Mouse (Mus musculus): Measurements from ENCODE around the gene Chrnb2. TPM values are rescaled to one million over a fixed set of nuclear protein-coding genes. Genes with fewer than 3 reads are reported as not detected.

Gene Chrnb2
- 2.8 and 2.9 TPM in 2 replicates for polyA plus RNA-seq (2012; rRNA removed)

DNA sequence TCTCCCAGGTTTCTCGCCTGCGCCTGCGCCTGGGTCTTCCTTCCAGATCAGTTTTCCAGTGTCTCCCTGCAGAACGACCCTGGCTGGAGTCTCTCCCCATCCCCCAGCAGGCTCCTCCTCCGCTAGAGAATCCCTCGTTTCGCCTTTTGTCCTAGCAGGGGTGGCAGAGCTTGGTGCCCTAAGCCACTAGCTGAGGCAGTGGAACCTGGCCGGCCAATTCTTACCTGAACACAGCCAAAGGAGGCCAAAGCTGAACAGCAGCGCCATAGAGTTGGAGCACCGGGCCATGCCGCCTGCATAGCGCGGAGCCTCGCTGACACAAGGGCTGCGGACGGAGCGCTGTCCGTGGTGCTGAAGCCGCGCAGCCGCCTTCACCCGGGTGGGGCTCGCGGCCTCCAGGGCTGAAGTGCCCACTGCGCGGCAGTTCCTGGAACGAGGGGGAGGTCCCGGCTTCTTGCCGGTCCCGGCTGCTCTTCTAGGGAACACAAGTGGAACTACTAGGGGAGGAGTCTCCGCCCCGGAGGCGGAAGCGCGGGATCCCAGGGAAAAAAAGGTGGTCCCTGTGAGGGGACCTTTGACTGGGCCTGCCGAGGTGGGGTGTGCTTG lies at the start of gene Chrnb2:
Gene Chrnb2, minus strand, starts transcription at position 514 of the 606 bp plus-strand sequence.
- no peak within 1 kb of the TSS for H3K27ac ChIP-seq (ENCODE audit: control insufficient read depth, insufficient read depth, low read length)
- H3K27me3 ChIP-seq (ENCODE audit: control insufficient read depth, insufficient read depth, low read length): no peaks in the 10 kb centered on the region
- no peaks in the 10 kb centered on the region; the same call in 1 of the 2 replicates for H3K4me1 ChIP-seq (replicated peaks; ENCODE audit: control insufficient read depth, insufficient read depth, low read length)
- TF ChIP-seq POLR2A (IDR thresholded peaks at IDR 0.05; ENCODE audit: control insufficient read depth, extremely low read depth, insufficient read depth, low read length, poor library complexity) (no peak), CTCF (IDR thresholded peaks at IDR 0.05; ENCODE audit: borderline replicate concordance, control insufficient read depth, extremely low read depth, insufficient read depth, low read length, poor library complexity) (no peak; the same call in 1 of the 2 replicates)
- DNase-seq: peak; percentile 76
- 4% methylated on average over 36 of the region's 36 CpGs for WGBS
- H3K36me3 ChIP-seq (ENCODE audit: control insufficient read depth, insufficient read depth, low read length): no peaks in the 10 kb centered on the region
- no peak within 1 kb of the TSS for H3K4me3 ChIP-seq (ENCODE audit: control insufficient read depth, insufficient read depth, low read length)

DNA sequence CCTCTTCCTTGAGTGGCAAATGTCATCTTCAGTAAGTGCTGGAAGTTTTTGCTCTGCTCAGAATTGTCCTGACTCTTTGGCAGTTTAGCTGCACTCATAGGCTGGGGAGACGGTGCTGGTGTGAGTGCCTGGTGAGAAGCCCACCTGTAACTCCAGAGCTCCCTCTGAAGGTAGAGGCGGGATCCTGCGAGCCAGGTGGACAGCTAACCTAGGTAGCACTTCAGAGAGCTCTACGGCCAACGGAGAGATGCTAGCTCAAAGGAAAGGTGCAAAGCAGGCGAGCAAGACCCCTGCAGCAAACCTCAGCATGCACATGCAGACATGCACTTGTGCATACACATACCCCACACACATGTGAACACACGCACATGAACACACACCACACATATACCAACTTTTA lies 49.6 kb upstream of the Chrnb2 start:
- no peaks in the 10 kb centered on the region for H3K27me3 ChIP-seq (ENCODE audit: control insufficient read depth, insufficient read depth, low read length)
- H3K4me1 ChIP-seq (replicated peaks; ENCODE audit: control insufficient read depth, insufficient read depth, low read length): no peaks in the 10 kb centered on the region
- H3K36me3 ChIP-seq (ENCODE audit: control insufficient read depth, insufficient read depth, low read length): no peaks in the 10 kb centered on the region
- H3K4me3 ChIP-seq (ENCODE audit: control insufficient read depth, insufficient read depth, low read length): no peak overlapping the region
- H3K27ac ChIP-seq (ENCODE audit: control insufficient read depth, insufficient read depth, low read length): no peak overlapping the region
- DNase-seq: no peak
- WGBS: 92% methylated on average over 7 of the region's 7 CpGs
- TF ChIP-seq CTCF (IDR thresholded peaks at IDR 0.05; ENCODE audit: borderline replicate concordance, control insufficient read depth, extremely low read depth, insufficient read depth, low read length, poor library complexity): no peak
- TF ChIP-seq POLR2A (IDR thresholded peaks at IDR 0.05; ENCODE audit: control insufficient read depth, extremely low read depth, insufficient read depth, low read length, poor library complexity): no peak

DNA sequence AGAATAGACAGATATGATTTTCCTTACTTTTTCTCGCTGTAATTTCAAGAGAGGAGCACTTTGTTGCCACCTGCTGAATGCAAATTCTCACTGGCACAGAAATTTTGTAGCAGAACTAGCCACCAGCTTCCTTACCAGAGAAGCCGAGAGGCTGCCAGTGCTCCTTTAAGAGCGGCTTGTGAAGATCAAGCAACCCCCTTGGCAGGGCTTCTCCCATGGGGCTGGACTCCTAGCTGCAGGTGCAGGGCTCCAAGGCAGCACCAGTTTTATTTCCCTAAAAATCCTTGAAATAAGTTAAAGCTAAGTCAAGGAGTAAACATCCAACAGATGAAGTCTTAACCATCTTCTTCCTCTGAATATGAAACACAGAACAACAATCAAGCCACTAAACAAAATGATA lies 47.7 kb upstream of the Chrnb2 start:
- no peaks in the 10 kb centered on the region for H3K4me1 ChIP-seq (replicated peaks; ENCODE audit: control insufficient read depth, insufficient read depth, low read length)
- DNase-seq: no peak
- no peak for TF ChIP-seq CTCF (IDR thresholded peaks at IDR 0.05; ENCODE audit: borderline replicate concordance, control insufficient read depth, extremely low read depth, insufficient read depth, low read length, poor library complexity)
- no peak for TF ChIP-seq POLR2A (IDR thresholded peaks at IDR 0.05; ENCODE audit: control insufficient read depth, extremely low read depth, insufficient read depth, low read length, poor library complexity)
- no peak overlapping the region for H3K27ac ChIP-seq (ENCODE audit: control insufficient read depth, insufficient read depth, low read length)
- H3K4me3 ChIP-seq (ENCODE audit: control insufficient read depth, insufficient read depth, low read length): no peak overlapping the region
- H3K27me3 ChIP-seq (ENCODE audit: control insufficient read depth, insufficient read depth, low read length): no peaks in the 10 kb centered on the region
- H3K36me3 ChIP-seq (ENCODE audit: control insufficient read depth, insufficient read depth, low read length): no peaks in the 10 kb centered on the region
- 86% methylated on average over 3 of the region's 3 CpGs for WGBS

DNA sequence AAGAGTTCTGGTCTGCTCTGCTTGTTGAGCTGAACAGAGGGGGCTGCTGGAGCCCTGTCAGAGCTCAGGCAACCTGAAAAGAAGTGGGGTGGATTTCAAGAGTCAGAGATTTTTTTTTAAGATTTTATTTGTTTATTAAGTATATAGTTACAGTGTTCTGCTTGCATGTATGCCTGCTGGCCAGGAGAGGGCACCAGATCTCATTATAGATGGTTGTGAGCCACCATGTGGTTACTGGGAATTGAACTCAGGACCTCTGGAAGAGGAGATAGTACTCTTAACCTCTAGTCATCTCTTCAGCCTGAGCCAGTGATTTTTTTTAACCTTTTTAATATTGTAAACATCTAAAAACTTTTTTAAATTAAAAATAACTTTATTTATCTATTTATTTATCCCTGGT lies 46.4 kb upstream of the Chrnb2 start:
- Histone ChIP-seq H3K27me3 (ENCODE audit: control insufficient read depth, insufficient read depth, low read length) (no peaks in the 10 kb centered on the region), H3K36me3 (ENCODE audit: control insufficient read depth, insufficient read depth, low read length) (no peaks in the 10 kb centered on the region), H3K4me3 (ENCODE audit: control insufficient read depth, insufficient read depth, low read length) (no peak overlapping the region), H3K27ac (ENCODE audit: control insufficient read depth, insufficient read depth, low read length) (no peak overlapping the region), H3K4me1 (replicated peaks; ENCODE audit: control insufficient read depth, insufficient read depth, low read length) (no peaks in the 10 kb centered on the region)
- no peak for DNase-seq
- TF ChIP-seq POLR2A (IDR thresholded peaks at IDR 0.05; ENCODE audit: control insufficient read depth, extremely low read depth, insufficient read depth, low read length, poor library complexity) (no peak), CTCF (IDR thresholded peaks at IDR 0.05; ENCODE audit: borderline replicate concordance, control insufficient read depth, extremely low read depth, insufficient read depth, low read length, poor library complexity) (no peak)

DNA sequence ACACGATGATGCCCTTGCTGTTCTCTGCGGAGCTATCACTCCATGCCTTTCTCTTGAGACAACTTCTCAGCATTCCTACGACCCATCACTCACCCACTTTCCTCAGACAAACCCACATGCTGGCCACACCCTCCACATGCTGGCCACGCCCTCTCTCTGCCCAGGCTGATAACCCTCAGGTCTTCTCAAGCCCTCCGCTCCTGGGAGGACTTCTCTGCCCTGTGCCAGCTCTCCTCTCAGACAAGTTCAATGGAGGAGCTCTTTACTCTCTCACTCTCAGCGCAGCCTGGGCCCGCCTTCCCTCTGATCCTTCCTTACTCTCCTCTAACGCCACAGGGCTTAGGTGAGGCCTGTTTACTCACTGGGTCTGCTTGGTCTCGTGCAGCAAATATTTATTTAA lies 44.2 kb upstream of the Chrnb2 start:
- H3K27ac ChIP-seq (ENCODE audit: control insufficient read depth, insufficient read depth, low read length): no peak overlapping the region
- WGBS: 88% methylated on average over 9 of the region's 9 CpGs
- no peak for TF ChIP-seq POLR2A (IDR thresholded peaks at IDR 0.05; ENCODE audit: control insufficient read depth, extremely low read depth, insufficient read depth, low read length, poor library complexity)
- no peak for TF ChIP-seq CTCF (IDR thresholded peaks at IDR 0.05; ENCODE audit: borderline replicate concordance, control insufficient read depth, extremely low read depth, insufficient read depth, low read length, poor library complexity)
- no peaks in the 10 kb centered on the region for H3K4me1 ChIP-seq (replicated peaks; ENCODE audit: control insufficient read depth, insufficient read depth, low read length)
- H3K4me3 ChIP-seq (ENCODE audit: control insufficient read depth, insufficient read depth, low read length): no peak overlapping the region
- no peaks in the 10 kb centered on the region for H3K36me3 ChIP-seq (ENCODE audit: control insufficient read depth, insufficient read depth, low read length)
- no peaks in the 10 kb centered on the region for H3K27me3 ChIP-seq (ENCODE audit: control insufficient read depth, insufficient read depth, low read length)
- DNase-seq: no peak

DNA sequence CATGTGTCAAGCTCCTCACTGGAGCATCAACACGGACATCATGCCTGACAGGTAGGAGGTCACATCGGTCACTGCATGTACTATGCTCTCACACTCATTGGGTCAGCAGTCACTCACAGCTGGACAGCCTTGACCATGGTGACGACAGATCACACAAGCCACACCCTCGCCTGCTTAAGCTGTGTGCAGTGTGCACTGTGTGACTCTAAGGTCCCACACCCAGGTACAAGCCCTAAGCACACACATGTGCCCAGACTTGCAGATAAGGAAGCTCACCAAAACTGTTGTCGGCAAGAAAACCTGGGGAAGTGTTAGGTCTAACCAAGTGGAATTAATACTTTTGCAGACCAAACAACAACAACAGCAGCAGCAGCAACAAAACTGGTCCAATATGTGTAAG lies 43.4 kb upstream of the Chrnb2 start:
- Histone ChIP-seq H3K4me1 (replicated peaks; ENCODE audit: control insufficient read depth, insufficient read depth, low read length) (no peaks in the 10 kb centered on the region), H3K36me3 (ENCODE audit: control insufficient read depth, insufficient read depth, low read length) (no peaks in the 10 kb centered on the region), H3K27ac (ENCODE audit: control insufficient read depth, insufficient read depth, low read length) (no peak overlapping the region), H3K4me3 (ENCODE audit: control insufficient read depth, insufficient read depth, low read length) (no peak overlapping the region), H3K27me3 (ENCODE audit: control insufficient read depth, insufficient read depth, low read length) (no peaks in the 10 kb centered on the region)
- DNase-seq: no peak
- TF ChIP-seq CTCF (IDR thresholded peaks at IDR 0.05; ENCODE audit: borderline replicate concordance, control insufficient read depth, extremely low read depth, insufficient read depth, low read length, poor library complexity) (no peak), POLR2A (IDR thresholded peaks at IDR 0.05; ENCODE audit: control insufficient read depth, extremely low read depth, insufficient read depth, low read length, poor library complexity) (no peak)
- 88% methylated on average over 5 of the region's 5 CpGs for WGBS

DNA sequence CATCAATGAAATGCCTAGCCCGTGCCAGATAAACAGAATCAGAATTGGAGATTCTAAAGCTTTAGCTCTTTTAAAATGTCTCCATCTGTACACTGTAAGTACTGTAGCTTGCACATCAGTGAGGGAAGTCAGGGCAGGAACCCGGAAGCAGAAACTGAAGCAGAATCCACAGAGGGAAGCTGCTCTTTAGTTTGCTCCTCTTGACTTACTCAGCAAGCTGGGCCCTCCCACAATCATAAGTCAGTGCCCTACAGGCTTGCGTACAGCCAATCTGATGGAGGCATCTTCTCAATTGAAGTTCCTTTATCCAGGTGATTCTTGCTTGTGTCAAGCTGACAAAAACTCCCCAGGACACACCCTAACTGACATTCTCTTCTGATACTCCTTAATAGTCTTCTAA lies 42.7 kb upstream of the Chrnb2 start:
- no peak for TF ChIP-seq POLR2A (IDR thresholded peaks at IDR 0.05; ENCODE audit: control insufficient read depth, extremely low read depth, insufficient read depth, low read length, poor library complexity)
- no peaks in the 10 kb centered on the region for H3K27me3 ChIP-seq (ENCODE audit: control insufficient read depth, insufficient read depth, low read length)
- no peak overlapping the region for H3K4me3 ChIP-seq (ENCODE audit: control insufficient read depth, insufficient read depth, low read length)
- 96% methylated on average over 3 of the region's 3 CpGs for WGBS
- no peaks in the 10 kb centered on the region for H3K36me3 ChIP-seq (ENCODE audit: control insufficient read depth, insufficient read depth, low read length)
- DNase-seq: no peak
- no peak overlapping the region for H3K27ac ChIP-seq (ENCODE audit: control insufficient read depth, insufficient read depth, low read length)
- no peaks in the 10 kb centered on the region for H3K4me1 ChIP-seq (replicated peaks; ENCODE audit: control insufficient read depth, insufficient read depth, low read length)

Data from thymus, adult 2 months (tissue).